Mouse (Mus musculus) forebrain, embryonic 11.5 days (tissue): Measurements from ENCODE around the gene Rnf207. TPM values are rescaled to one million over a fixed set of nuclear protein-coding genes. Genes with fewer than 3 reads are reported as not detected.
A peak's percentile ranks its signal among the peaks of the same experiment; 100 is the strongest.

Experiments used
- ATAC-seq: fragments of 200-750 bp; cut with Nextera tagmentation; replicated peaks from 2 replicates; pipeline ENCODE4 v1.8.0; 2017; ENCODE audit warnings: moderate TSS enrichment; ENCODE audit not compliant: low FRiP score
- DNase-seq: peaks from one replicate; pipeline ENCODE4 v3.0.0-alpha.2; 2017; ENCODE audit warnings: low spot score
- H3K27ac ChIP-seq: fragments of 300-500 bp; sonication (generic); 2 replicates; pipeline ENCODE4 v1.5.1; 2014; ENCODE audit warnings: low read depth, low read length
- H3K27me3 ChIP-seq: fragments of 300-500 bp; sonication (generic); 2 replicates; pipeline ENCODE4 v1.6.1; 2014; ENCODE audit warnings: mild to moderate bottlenecking, low read length, mixed read lengths; ENCODE audit not compliant: control insufficient read depth, insufficient read depth
- H3K36me3 ChIP-seq: fragments of 300-500 bp; sonication (generic); 2 replicates; pipeline ENCODE4 v1.6.1; 2014; ENCODE audit warnings: mild to moderate bottlenecking, low read length, moderate library complexity, mixed read lengths; ENCODE audit not compliant: control insufficient read depth, insufficient read depth
- H3K4me1 ChIP-seq: fragments of 300-500 bp; sonication (generic); replicated peaks from 2 replicates; pipeline ENCODE4 v1.6.1; 2014; ENCODE audit warnings: low read length, mixed read lengths; ENCODE audit not compliant: control insufficient read depth, insufficient read depth
- H3K4me2 ChIP-seq: fragments of 300-500 bp; sonication (generic); 2 replicates; pipeline ENCODE4 v1.6.1; 2014; ENCODE audit warnings: low read depth, mild to moderate bottlenecking, low read length, moderate library complexity, mixed read lengths; ENCODE audit not compliant: severe bottlenecking
- H3K4me3 ChIP-seq: fragments of 300-500 bp; sonication (generic); 2 replicates; pipeline ENCODE4 v1.5.1; 2014; ENCODE audit warnings: low read depth, low read length
- H3K9ac ChIP-seq: fragments of 300-500 bp; sonication (generic); 2 replicates; pipeline ENCODE4 v1.6.1; 2014; ENCODE audit warnings: low read length
- H3K9me3 ChIP-seq: fragments of 300-500 bp; sonication (generic); 2 replicates; pipeline ENCODE4 v1.6.1; 2016; ENCODE audit warnings: low read length, mixed read lengths; ENCODE audit not compliant: control insufficient read depth
- WGBS: fragments of 180-500 bp; shearing (Covaris S2); extraction: QIAGEN DNeasy Blood & Tissue Kit; methylation state at CpG from one replicate; pipeline ENCODE4 v1.1.7; 2014; 5-methylcytosine and 5-hydroxymethylcytosine counted together
- polyA plus RNA-seq: library from polyadenylated mRNA; unstranded; fragments of >200 nt; fragmentation: Nextera tagmentation; extraction: Ambion mirVana; gene quantifications from 2 replicates; pipeline ENCODE4 v1.2.1, GENCODE M21; 2014

The Rnf207 gene
- polyA plus RNA-seq, 1 experiment from 2014 or later, result 0.60 TPM

- Histone ChIP-seq H3K36me3 (no peaks in the 10 kb centered on the region; the same call in 1 of the 2 replicates), H3K4me1 (no peaks in the 10 kb centered on the region), H3K4me3 (no peak overlapping the region), H3K9ac (no peak overlapping the region), H3K27ac (no peak overlapping the region), H3K9me3 (no peaks in the 10 kb centered on the region), H3K27me3 (peaks cover 2% of the 10 kb centered on the region), H3K4me2 (no peak overlapping the region)
- no peak for ATAC-seq
- 87% methylated on average over 6 of the region's 6 CpGs for WGBS
- DNase-seq, result no peak
Measured at GRCm38 (mm10) chr4:152305991-152306390, 12.8 kb downstream of the Rnf207 start.

GRCm38 (mm10) chr4:152304685-152305084 is 14.1 kb downstream of the Rnf207 start:
- ATAC-seq (no peak), DNase-seq (no peak)
- H3K27ac ChIP-seq, result no peak overlapping the region
- no peaks in the 10 kb centered on the region; the same call in 1 of the 2 replicates for H3K27me3 ChIP-seq
- no peaks in the 10 kb centered on the region for H3K9me3 ChIP-seq
- no peaks in the 10 kb centered on the region for H3K4me1 ChIP-seq
- no peaks in the 10 kb centered on the region; the same call in 1 of the 2 replicates for H3K36me3 ChIP-seq
- no peak overlapping the region for H3K9ac ChIP-seq
- WGBS, result 94% methylated on average over 6 of the region's 6 CpGs
- H3K4me3 ChIP-seq, result no peak overlapping the region
- no peak overlapping the region for H3K4me2 ChIP-seq

DNA sequence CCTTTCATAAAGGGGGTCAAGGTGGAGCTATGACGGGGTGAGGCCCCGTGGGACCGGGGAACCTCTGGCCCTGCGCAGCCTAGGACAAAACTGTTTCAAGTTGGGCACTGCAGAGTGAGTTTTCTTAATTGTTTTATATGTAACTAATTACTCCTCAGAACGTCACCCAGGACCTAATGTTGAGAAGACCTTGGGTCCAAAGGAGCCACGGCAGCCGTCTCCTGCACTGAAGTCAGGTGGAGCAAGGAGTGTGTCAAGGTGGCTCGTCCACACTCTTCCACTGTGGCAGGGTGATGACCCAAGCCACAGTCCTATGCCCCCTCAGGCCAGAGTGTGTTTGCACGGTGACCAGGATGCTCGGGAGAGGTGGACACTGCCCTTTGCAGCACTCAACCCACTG is 15.6 kb downstream of the Rnf207 start:
- DNase-seq (no peak), ATAC-seq (no peak)
- 92% methylated on average over 10 of the region's 10 CpGs for whole genome bisulfite sequencing
- Histone ChIP-seq H3K4me3 (no peak overlapping the region), H3K9ac (no peak overlapping the region), H3K4me1 (peaks cover 5% of the 10 kb centered on the region; the same call in 1 of the 2 replicates), H3K27me3 (no peaks in the 10 kb centered on the region), H3K4me2 (no peak overlapping the region), H3K9me3 (no peaks in the 10 kb centered on the region), H3K36me3 (no peaks in the 10 kb centered on the region; the same call in 1 of the 2 replicates), H3K27ac (no peak overlapping the region)

DNA sequence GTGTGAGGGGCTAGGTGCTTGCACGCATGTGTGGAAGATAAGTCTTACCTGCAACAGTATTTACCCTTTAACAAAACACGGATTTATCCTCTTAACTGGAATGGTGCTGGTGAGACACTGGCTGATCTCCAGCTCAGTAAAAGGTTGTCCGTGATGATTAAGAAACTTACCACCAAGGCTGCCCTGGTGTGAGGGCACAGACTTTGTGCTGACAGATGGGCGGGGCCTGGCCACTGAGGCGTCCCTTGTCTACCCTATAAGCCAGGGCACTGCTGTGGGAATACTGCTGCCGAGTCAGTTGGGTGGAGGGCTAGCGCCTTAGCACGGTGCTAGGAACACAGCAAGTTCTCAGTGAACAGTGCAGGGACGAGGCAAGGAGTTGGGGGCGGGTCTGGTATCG is 16.8 kb downstream of the Rnf207 start:
- Histone ChIP-seq H3K4me2 (no peak overlapping the region), H3K27ac (no peak overlapping the region), H3K27me3 (no peaks in the 10 kb centered on the region), H3K4me3 (no peak overlapping the region), H3K4me1 (peaks cover 10% of the 10 kb centered on the region; the same call in 1 of the 2 replicates), H3K36me3 (no peaks in the 10 kb centered on the region; the same call in 1 of the 2 replicates), H3K9ac (no peak overlapping the region), H3K9me3 (no peaks in the 10 kb centered on the region)
- no peak for DNase-seq
- 72% methylated on average over 11 of the region's 11 CpGs for WGBS
- no peak for ATAC-seq

DNA sequence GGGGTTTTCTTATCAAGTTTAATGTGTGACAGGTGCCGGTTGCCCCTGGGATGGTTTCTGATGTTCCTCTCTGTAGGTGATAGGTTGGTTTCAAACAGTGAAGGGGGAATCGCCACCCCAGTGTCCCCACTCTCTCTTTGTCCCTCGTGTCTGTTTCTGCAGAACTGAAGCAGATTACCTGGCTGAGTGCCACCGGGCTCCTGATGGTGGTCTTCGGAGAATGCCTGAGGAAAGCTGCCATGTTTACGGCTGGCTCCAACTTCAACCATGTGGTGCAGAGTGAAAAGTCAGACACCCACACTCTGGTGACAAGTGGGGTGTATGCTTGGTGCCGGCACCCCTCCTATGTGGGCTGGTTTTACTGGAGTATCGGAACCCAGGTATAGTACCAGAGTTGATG is 18.4 kb downstream of the Rnf207 start:
- no peaks in the 10 kb centered on the region for H3K9me3 ChIP-seq
- no peaks in the 10 kb centered on the region; the same call in 1 of the 2 replicates for H3K36me3 ChIP-seq
- H3K9ac ChIP-seq, result no peak overlapping the region
- no peak for ATAC-seq
- WGBS, result 95% methylated on average over 8 of the region's 8 CpGs
- no peak overlapping the region for H3K27ac ChIP-seq
- peaks cover 6% of the 10 kb centered on the region for H3K27me3 ChIP-seq
- no peak for DNase-seq
- peaks cover 10% of the 10 kb centered on the region; the same call in 1 of the 2 replicates for H3K4me1 ChIP-seq
- H3K4me2 ChIP-seq, result no peak overlapping the region
- H3K4me3 ChIP-seq, result no peak overlapping the region

DNA sequence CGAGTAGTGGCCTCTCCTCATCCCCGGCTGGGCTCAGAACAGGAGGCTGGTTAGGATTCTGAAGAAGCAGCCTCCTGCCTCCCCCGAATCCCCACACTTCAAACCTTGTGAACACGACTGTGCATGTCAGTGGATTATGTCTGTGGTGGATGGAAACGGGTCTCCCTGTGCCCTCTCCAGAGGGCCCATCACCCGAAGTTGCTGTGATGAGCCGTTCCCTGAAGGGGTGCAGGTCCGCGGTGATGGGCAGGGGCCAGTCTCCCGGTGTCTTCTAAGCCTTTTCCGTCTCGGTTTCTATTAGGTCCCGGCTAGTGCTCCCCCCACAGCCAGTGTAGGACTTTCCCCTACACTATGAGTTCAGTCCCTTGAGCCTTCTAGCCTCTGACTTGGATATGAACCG is 20.0 kb downstream of the Rnf207 start:
- Histone ChIP-seq H3K4me2 (no peak overlapping the region), H3K9ac (no peak overlapping the region)
- 85% methylated on average over 14 of the region's 14 CpGs for WGBS

DNA sequence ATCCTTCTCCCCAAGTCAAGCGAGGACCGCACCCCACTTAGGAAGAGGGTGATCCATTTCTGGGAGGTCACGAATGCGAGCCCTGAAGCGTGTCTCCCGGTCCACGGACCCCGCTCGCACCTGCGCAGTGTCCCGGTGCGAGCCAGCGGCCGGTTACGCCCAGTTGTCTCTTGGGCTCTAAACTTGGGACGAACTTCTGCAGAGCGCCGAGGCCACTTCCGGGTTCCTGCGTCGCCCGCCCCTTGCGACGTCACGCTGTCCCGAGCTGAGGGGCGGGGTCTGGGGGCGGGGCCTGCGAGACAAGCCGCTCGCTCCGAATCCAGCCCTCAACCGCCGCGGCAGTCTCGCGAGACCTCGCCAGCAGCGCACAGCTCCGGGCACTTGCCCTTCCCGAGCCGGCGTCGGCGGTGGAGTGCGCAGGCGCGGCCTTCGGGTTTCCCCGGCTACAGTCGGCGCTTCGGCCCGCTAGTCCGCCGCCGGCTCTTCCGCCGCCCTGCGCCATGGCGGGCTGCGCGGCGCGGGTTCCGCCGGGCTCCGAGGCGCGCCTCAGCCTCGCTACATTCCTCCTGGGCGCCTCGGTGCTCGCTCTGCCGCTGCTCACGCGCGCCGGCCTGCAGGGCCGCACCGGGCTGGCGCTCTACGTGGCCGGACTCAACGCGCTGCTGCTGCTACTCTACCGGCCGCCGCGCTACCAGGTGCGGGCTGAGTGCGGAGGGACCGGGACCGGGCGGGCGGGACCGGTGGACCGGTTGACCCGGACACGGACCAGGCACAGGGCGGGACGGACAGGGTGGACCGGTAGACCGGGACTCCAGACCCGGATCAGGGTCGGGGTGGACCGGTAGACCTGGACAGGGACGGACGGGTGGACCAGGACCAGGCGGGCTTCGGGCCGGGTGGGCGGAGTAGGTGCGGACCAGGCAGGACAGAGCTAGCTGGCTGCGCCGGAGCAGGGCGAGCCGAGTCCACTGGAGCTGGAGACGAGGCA is 21.6 kb downstream of the Rnf207 start, which contains the start of gene Icmt:
Icmt (plus strand) TSS at position 354 of the 988 bp plus-strand sequence.
- peaks cover 33% of the 10 kb centered on the region for H3K27me3 ChIP-seq

More for the DNA sequence above, 20.0 kb downstream of the Rnf207 start:
- peaks cover 18% of the 10 kb centered on the region for H3K27me3 ChIP-seq
- no peak overlapping the region for H3K27ac ChIP-seq
- H3K4me3 ChIP-seq, result no peak overlapping the region
- ATAC-seq, result no peak
- H3K9me3 ChIP-seq, result no peaks in the 10 kb centered on the region
- peaks cover 11% of the 10 kb centered on the region for H3K4me1 ChIP-seq
- no peak for DNase-seq
- no peaks in the 10 kb centered on the region; the same call in 1 of the 2 replicates for H3K36me3 ChIP-seq

GRCm38 (mm10) chr4:152296371-152296770 is 22.4 kb downstream of the Rnf207 start:
- peaks cover 20% of the 10 kb centered on the region for H3K4me1 ChIP-seq
- WGBS, result 19% methylated on average over 8 of the region's 8 CpGs
- no peak overlapping the region for H3K27ac ChIP-seq

More for the DNA sequence above, 21.6 kb downstream of the Rnf207 start, which contains the start of gene Icmt:
- WGBS, result under 1% methylated on average over 115 of the region's 119 CpGs
- Histone ChIP-seq H3K4me1 (peaks cover 19% of the 10 kb centered on the region), H3K9me3 (no peaks in the 10 kb centered on the region), H3K27ac (peak within 1 kb of the TSS; percentile 59), H3K9ac (peak within 1 kb of the TSS; percentile 93), H3K4me2 (peak within 1 kb of the TSS; percentile 92), H3K4me3 (peak within 1 kb of the TSS; percentile 94), H3K36me3 (no peaks in the 10 kb centered on the region)
- ATAC-seq (peak; percentile 95), DNase-seq (peak; percentile 100)

More at GRCm38 (mm10) chr4:152296371-152296770, 22.4 kb downstream of the Rnf207 start:
- Histone ChIP-seq H3K27me3 (peaks cover 41% of the 10 kb centered on the region), H3K4me3 (peak overlapping the region; percentile 94), H3K4me2 (peak overlapping the region; percentile 78), H3K36me3 (no peaks in the 10 kb centered on the region), H3K9me3 (no peaks in the 10 kb centered on the region), H3K9ac (peak overlapping the region; percentile 45; the same call in 1 of the 2 replicates)
- ATAC-seq, result no peak
- no peak for DNase-seq
